Mouse (Mus musculus): Measurements from ENCODE around the gene Slc8a1. TPM values are rescaled to one million over a fixed set of nuclear protein-coding genes. Genes with fewer than 3 reads are reported as not detected.

Gene Slc8a1
- total and polyA plus RNA-seq, 3 experiments = 49.9 to 460 (median 426) TPM

DNA sequence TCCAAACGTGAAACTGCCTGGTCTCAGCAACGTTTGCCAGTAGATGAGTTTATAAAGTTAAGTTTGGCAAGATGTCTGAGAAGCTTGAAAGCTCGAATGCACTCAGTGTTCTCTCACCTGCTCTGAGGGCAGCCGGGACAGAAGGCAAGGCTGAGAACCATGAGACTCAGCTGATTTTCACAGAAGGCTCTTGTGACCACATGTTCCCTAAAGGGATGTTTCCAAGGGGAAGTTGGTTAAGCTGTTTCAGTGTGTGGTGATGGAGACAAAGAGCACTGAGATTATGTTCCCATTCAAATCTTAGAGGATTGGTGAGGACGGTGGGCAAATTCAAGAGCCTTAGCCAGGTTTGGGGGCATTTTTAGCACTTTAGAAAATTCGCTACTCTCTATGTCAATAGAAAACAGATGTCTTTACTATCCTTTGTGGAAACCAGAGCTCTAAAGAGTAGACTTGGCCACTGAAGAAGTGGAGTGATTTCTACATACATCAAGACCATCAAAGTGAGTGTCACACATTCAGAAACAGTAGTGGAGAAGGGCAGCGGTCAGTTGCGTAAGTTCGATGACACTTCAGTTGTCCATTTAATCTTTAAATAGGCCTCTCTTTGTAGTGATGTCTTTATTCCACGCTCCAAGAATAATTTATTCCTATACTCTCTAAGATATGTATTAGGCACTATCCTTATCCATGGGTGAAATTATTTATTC is 219.7 kb downstream of the Slc8a1 start:
- Histone ChIP-seq H3K79me2 (replicated peaks; ENCODE audit: control insufficient read depth, insufficient read depth, low read length) (no peaks in the 10 kb centered on the region; the same call in 1 of the 2 replicates), H3K27ac (no peak overlapping the region), H3K4me1 (ENCODE audit: control insufficient read depth, insufficient read depth, low read length) (peaks cover 2% of the 10 kb centered on the region), H3K4me3 (no peak overlapping the region), H3K36me3 (ENCODE audit: control insufficient read depth, insufficient read depth, low read length) (peaks cover 7% of the 10 kb centered on the region), H3K9ac (ENCODE audit: low read depth, low read length) (no peak overlapping the region), H3K27me3 (ENCODE audit: control insufficient read depth, insufficient read depth, low read length) (no peaks in the 10 kb centered on the region)
- 78% methylated on average over 10 of the region's 10 CpGs for WGBS
- no peak for TF ChIP-seq POLR2A (IDR thresholded peaks at IDR 0.05; ENCODE audit: insufficient read depth, low read depth, low read length)
- TF ChIP-seq EP300 (IDR thresholded peaks at IDR 0.05; ENCODE audit: insufficient read depth, low read depth, low read length) = no peak
- no peak for TF ChIP-seq CTCF (IDR thresholded peaks at IDR 0.05)
- intact Hi-C loops (cut with DNase I) = no loop called here
- DNase-seq = no peak

DNA sequence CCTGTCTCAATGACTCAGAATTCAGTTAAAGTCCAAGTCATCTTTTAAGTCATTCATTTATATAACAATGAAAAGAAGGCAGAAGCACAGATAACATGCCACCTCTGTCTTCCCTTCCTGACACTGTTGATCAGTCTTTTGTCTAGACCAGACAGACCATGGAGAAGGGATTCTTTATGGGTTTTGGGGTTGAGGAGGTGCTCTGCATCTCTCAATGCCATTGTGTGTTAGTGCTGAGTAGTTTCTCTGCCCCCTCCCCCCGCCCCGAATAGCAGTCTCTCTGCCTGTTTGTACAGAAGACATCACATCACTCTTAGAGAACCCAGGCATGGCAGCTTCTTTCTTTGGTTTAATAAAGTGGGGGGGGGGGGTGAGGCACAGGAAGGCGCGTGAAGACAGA is 222.0 kb downstream of the Slc8a1 start:
- Histone ChIP-seq H3K4me1 (ENCODE audit: control insufficient read depth, insufficient read depth, low read length) (peaks cover 2% of the 10 kb centered on the region), H3K36me3 (ENCODE audit: control insufficient read depth, insufficient read depth, low read length) (peaks cover 10% of the 10 kb centered on the region), H3K27me3 (ENCODE audit: control insufficient read depth, insufficient read depth, low read length) (no peaks in the 10 kb centered on the region), H3K27ac (no peak overlapping the region), H3K9ac (ENCODE audit: low read depth, low read length) (no peak overlapping the region), H3K4me3 (no peak overlapping the region), H3K79me2 (replicated peaks; ENCODE audit: control insufficient read depth, insufficient read depth, low read length) (no peaks in the 10 kb centered on the region; the same call in 1 of the 2 replicates)
- no peak for DNase-seq
- WGBS = 90% methylated on average over 4 of the region's 4 CpGs
- intact Hi-C loops (cut with DNase I) = no loop called here
- TF ChIP-seq EP300 (IDR thresholded peaks at IDR 0.05; ENCODE audit: insufficient read depth, low read depth, low read length) = no peak
- TF ChIP-seq CTCF (IDR thresholded peaks at IDR 0.05) = no peak
- no peak for TF ChIP-seq POLR2A (IDR thresholded peaks at IDR 0.05; ENCODE audit: insufficient read depth, low read depth, low read length)

DNA sequence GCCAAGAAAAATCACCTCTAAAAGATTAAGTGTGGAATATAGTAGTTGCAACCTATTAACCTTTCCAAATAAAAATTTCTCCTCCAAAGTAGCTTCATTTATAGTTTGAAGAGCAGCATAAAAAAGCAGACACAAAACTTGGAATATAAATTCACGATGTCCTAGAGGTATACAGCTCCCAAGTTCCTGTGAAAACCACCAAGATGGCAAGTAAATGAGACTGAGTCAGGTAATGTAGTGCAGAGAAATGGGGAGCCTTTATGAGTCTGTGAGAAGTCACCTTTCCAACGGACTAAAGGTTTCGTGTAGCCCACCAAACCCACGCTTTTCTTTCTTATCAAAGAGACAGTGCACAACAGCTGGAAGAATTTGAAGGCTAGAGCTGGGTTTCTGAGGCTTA is 224.2 kb downstream of the Slc8a1 start:
- H3K79me2 ChIP-seq (replicated peaks; ENCODE audit: control insufficient read depth, insufficient read depth, low read length) = no peaks in the 10 kb centered on the region; the same call in 1 of the 2 replicates
- no peak overlapping the region; the same call in 1 of the 2 replicates for H3K27ac ChIP-seq
- no peaks in the 10 kb centered on the region for H3K27me3 ChIP-seq (ENCODE audit: control insufficient read depth, insufficient read depth, low read length)
- no peak overlapping the region for H3K4me3 ChIP-seq
- intact Hi-C loops (cut with DNase I) = no loop called here
- TF ChIP-seq EP300 (IDR thresholded peaks at IDR 0.05; ENCODE audit: insufficient read depth, low read depth, low read length) (no peak), POLR2A (IDR thresholded peaks at IDR 0.05; ENCODE audit: insufficient read depth, low read depth, low read length) (no peak), CTCF (IDR thresholded peaks at IDR 0.05) (no peak)
- no peak overlapping the region for H3K9ac ChIP-seq (ENCODE audit: low read depth, low read length)
- 64% methylated on average over 4 of the region's 4 CpGs for WGBS
- DNase-seq = no peak
- peaks cover 2% of the 10 kb centered on the region for H3K4me1 ChIP-seq (ENCODE audit: control insufficient read depth, insufficient read depth, low read length)
- peaks cover 10% of the 10 kb centered on the region for H3K36me3 ChIP-seq (ENCODE audit: control insufficient read depth, insufficient read depth, low read length)

DNA sequence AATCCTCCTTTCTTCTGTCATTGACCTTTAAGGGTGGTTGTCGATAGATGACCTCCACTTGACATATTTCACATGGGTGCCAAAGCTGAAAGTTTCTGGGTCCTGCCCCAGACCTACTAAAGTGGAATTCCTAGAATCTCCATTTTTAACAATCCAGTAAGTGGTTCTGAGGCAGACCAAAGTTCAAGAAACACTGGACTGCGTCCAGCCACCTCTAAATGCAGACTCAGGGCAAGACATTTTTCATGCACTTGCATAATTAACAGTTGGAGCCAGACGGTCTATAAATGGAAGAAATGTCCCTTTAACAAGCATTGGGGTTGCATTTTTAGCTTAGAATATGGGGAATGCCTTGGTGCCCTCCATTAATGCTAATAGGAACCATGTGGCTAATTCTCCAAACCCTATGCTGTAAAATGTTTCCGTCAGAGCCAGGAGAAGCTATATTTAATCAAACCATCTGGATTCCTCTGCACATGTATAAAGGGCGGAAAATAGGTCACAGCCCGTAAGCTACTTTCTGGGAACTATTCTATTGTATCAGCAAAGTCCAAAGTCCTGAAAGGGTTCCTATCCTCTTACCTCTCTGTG is 224.7 kb downstream of the Slc8a1 start:
- no peak for DNase-seq
- 37% methylated on average over 6 of the region's 6 CpGs for WGBS
- peak overlapping the region; percentile 20; the same call in 1 of the 2 replicates for H3K27ac ChIP-seq
- intact Hi-C loops (cut with DNase I) = no loop called here
- no peak overlapping the region for H3K9ac ChIP-seq (ENCODE audit: low read depth, low read length)
- no peak overlapping the region for H3K4me3 ChIP-seq
- H3K4me1 ChIP-seq (ENCODE audit: control insufficient read depth, insufficient read depth, low read length) = peaks cover 2% of the 10 kb centered on the region
- no peaks in the 10 kb centered on the region for H3K27me3 ChIP-seq (ENCODE audit: control insufficient read depth, insufficient read depth, low read length)
- no peak for TF ChIP-seq POLR2A (IDR thresholded peaks at IDR 0.05; ENCODE audit: insufficient read depth, low read depth, low read length)
- no peak for TF ChIP-seq EP300 (IDR thresholded peaks at IDR 0.05; ENCODE audit: insufficient read depth, low read depth, low read length)
- TF ChIP-seq CTCF (IDR thresholded peaks at IDR 0.05) = no peak
- H3K79me2 ChIP-seq (replicated peaks; ENCODE audit: control insufficient read depth, insufficient read depth, low read length) = no peaks in the 10 kb centered on the region; the same call in 1 of the 2 replicates
- H3K36me3 ChIP-seq (ENCODE audit: control insufficient read depth, insufficient read depth, low read length) = peaks cover 9% of the 10 kb centered on the region

DNA sequence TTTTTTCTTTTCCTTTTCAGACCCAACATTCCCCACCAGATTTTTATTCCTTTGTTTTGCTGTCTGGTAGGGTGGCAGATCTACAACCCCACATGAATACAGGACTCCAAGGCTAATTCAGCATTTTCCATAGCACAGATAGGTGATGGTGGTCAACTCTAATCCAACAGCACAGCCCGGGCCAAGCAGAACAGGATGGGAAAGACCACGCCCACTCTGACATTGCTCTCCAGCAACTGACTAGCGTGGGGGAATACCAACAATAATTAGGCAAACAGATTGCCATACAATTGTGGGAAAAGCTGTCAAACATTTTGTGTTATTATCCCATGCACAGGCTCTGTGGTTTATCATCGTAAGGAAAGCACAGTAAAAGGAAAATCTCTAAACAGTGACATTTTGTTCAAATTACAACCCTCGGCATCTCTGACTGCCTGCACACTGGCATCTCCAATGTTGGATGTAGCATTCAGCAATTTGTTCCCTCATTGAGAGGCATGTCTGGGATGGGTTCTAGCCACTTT is 233.0 kb downstream of the Slc8a1 start:
- Histone ChIP-seq H3K4me1 (ENCODE audit: control insufficient read depth, insufficient read depth, low read length) (no peaks in the 10 kb centered on the region), H3K9ac (ENCODE audit: low read depth, low read length) (no peak overlapping the region), H3K27ac (no peak overlapping the region), H3K36me3 (ENCODE audit: control insufficient read depth, insufficient read depth, low read length) (peaks cover 1% of the 10 kb centered on the region; the same call in 1 of the 2 replicates), H3K4me3 (no peak overlapping the region), H3K79me2 (replicated peaks; ENCODE audit: control insufficient read depth, insufficient read depth, low read length) (peaks cover 2% of the 10 kb centered on the region; the same call in 1 of the 2 replicates), H3K27me3 (ENCODE audit: control insufficient read depth, insufficient read depth, low read length) (no peaks in the 10 kb centered on the region)
- no peak for DNase-seq
- TF ChIP-seq CTCF (IDR thresholded peaks at IDR 0.05) (no peak), EP300 (IDR thresholded peaks at IDR 0.05; ENCODE audit: insufficient read depth, low read depth, low read length) (no peak), POLR2A (IDR thresholded peaks at IDR 0.05; ENCODE audit: insufficient read depth, low read depth, low read length) (no peak)
- 59% methylated on average over 5 of the region's 5 CpGs for WGBS
- intact Hi-C loops (cut with DNase I) = no loop called here

DNA sequence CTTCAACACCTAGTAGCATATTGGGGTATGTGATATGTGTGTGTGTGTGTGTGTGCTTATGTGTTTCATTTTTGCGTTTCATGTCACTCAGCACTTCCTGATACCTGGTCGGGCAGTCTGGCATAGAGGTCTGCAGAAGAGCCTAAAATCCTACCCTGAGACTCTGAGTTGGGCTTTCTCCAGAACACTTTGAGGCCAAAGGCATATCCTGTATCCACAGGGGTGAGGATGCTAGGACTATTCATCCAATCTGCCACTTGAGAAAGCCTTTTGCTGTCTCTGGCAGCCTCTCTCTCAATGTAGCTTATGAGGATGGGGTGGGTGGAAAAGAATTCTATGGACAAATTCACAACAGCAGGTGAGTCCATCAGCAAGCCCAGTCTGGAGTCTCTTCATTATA is 234.1 kb downstream of the Slc8a1 start:
- no peak for TF ChIP-seq CTCF (IDR thresholded peaks at IDR 0.05)
- TF ChIP-seq EP300 (IDR thresholded peaks at IDR 0.05; ENCODE audit: insufficient read depth, low read depth, low read length) = no peak
- no peak for TF ChIP-seq POLR2A (IDR thresholded peaks at IDR 0.05; ENCODE audit: insufficient read depth, low read depth, low read length)
- H3K9ac ChIP-seq (ENCODE audit: low read depth, low read length) = no peak overlapping the region
- WGBS = 74% methylated on average over 2 of the region's 2 CpGs
- no peak overlapping the region for H3K4me3 ChIP-seq
- H3K4me1 ChIP-seq (ENCODE audit: control insufficient read depth, insufficient read depth, low read length) = no peaks in the 10 kb centered on the region
- H3K27me3 ChIP-seq (ENCODE audit: control insufficient read depth, insufficient read depth, low read length) = no peaks in the 10 kb centered on the region
- peaks cover 2% of the 10 kb centered on the region; the same call in 1 of the 2 replicates for H3K79me2 ChIP-seq (replicated peaks; ENCODE audit: control insufficient read depth, insufficient read depth, low read length)
- DNase-seq = no peak
- H3K36me3 ChIP-seq (ENCODE audit: control insufficient read depth, insufficient read depth, low read length) = peaks cover 1% of the 10 kb centered on the region; the same call in 1 of the 2 replicates
- no peak overlapping the region for H3K27ac ChIP-seq
- intact Hi-C loops (cut with DNase I) = no loop called here

Measured in heart, adult 2 months (tissue).